Mouse (Mus musculus): Measurements from ENCODE around the gene Psmd11. TPM values are rescaled to one million over a fixed set of nuclear protein-coding genes. Genes with fewer than 3 reads are reported as not detected.

Psmd11 gene
- polyA plus RNA-seq, 1 experiment from 2014 or later: 256 TPM

GRCm38 (mm10) chr11:80476222-80477189 is 48.1 kb downstream of the Psmd11 start, which contains the start of gene Cdk5r1:
TSS of gene Cdk5r1 (plus strand) at chr11:80477023.
- Histone ChIP-seq H3K4me2 (peak within 1 kb of the TSS; percentile 100), H3K9me3 (ENCODE audit: control insufficient read depth, low read length) (no peaks in the 10 kb centered on the region), H3K4me1 (replicated peaks; ENCODE audit: control insufficient read depth, insufficient read depth, low read length) (peaks cover 15% of the 10 kb centered on the region), H3K27ac (ENCODE audit: low read depth, low read length) (peak within 1 kb of the TSS; percentile 48), H3K27me3 (replicated peaks; ENCODE audit: control insufficient read depth, insufficient read depth, low read length) (peaks cover 7% of the 10 kb centered on the region), H3K9ac (ENCODE audit: low read depth, low read length) (peak within 1 kb of the TSS; percentile 68), H3K36me3 (ENCODE audit: control insufficient read depth, insufficient read depth, low read length) (peaks cover 11% of the 10 kb centered on the region; the same call in 1 of the 2 replicates), H3K4me3 (ENCODE audit: low read depth, low read length) (peak within 1 kb of the TSS; percentile 74)
- peak; percentile 90 for DNase-seq (ENCODE audit: low spot score)
- peak; percentile 90 for ATAC-seq (replicated peaks; ENCODE audit: low FRiP score)
- 1% methylated on average over 97 of the region's 116 CpGs for WGBS

GRCm38 (mm10) chr11:80477341-80478199 is 49.2 kb downstream of the Psmd11 start:
- Histone ChIP-seq H3K36me3 (ENCODE audit: control insufficient read depth, insufficient read depth, low read length) (peaks cover 5% of the 10 kb centered on the region; the same call in 1 of the 2 replicates), H3K4me2 (peak overlapping the region; percentile 100), H3K27ac (ENCODE audit: low read depth, low read length) (no peak overlapping the region), H3K4me3 (ENCODE audit: low read depth, low read length) (peak overlapping the region; percentile 74), H3K4me1 (replicated peaks; ENCODE audit: control insufficient read depth, insufficient read depth, low read length) (peaks cover 15% of the 10 kb centered on the region), H3K27me3 (replicated peaks; ENCODE audit: control insufficient read depth, insufficient read depth, low read length) (peaks cover 7% of the 10 kb centered on the region), H3K9me3 (ENCODE audit: control insufficient read depth, low read length) (no peaks in the 10 kb centered on the region), H3K9ac (ENCODE audit: low read depth, low read length) (peak overlapping the region; percentile 68)
- ATAC-seq (replicated peaks; ENCODE audit: low FRiP score) (peak; percentile 9; the same call in 1 of the 2 replicates), DNase-seq (ENCODE audit: low spot score) (peak; percentile 53)
- WGBS: 22% methylated on average over 55 of the region's 55 CpGs

- no peak for DNase-seq (ENCODE audit: low spot score)
- Histone ChIP-seq H3K36me3 (ENCODE audit: control insufficient read depth, insufficient read depth, low read length) (no peaks in the 10 kb centered on the region), H3K27me3 (replicated peaks; ENCODE audit: control insufficient read depth, insufficient read depth, low read length) (peaks cover 7% of the 10 kb centered on the region), H3K4me2 (peak overlapping the region; percentile 17; the same call in 1 of the 2 replicates), H3K9me3 (ENCODE audit: control insufficient read depth, low read length) (no peaks in the 10 kb centered on the region), H3K27ac (ENCODE audit: low read depth, low read length) (no peak overlapping the region), H3K4me3 (ENCODE audit: low read depth, low read length) (no peak overlapping the region), H3K4me1 (replicated peaks; ENCODE audit: control insufficient read depth, insufficient read depth, low read length) (peaks cover 15% of the 10 kb centered on the region), H3K9ac (ENCODE audit: low read depth, low read length) (no peak overlapping the region)
- WGBS: 79% methylated on average over 14 of the region's 14 CpGs
- ATAC-seq (replicated peaks; ENCODE audit: low FRiP score): no peak
Observed at GRCm38 (mm10) chr11:80478694-80479412, 50.4 kb downstream of the Psmd11 start.

GRCm38 (mm10) chr11:80479425-80479824 is 51.0 kb downstream of the Psmd11 start:
- Histone ChIP-seq H3K9me3 (ENCODE audit: control insufficient read depth, low read length) (no peaks in the 10 kb centered on the region), H3K4me2 (0 out of 2 replicates have a peak overlapping the region, but pooled peaks have one; percentile 17), H3K4me3 (ENCODE audit: low read depth, low read length) (no peak overlapping the region), H3K27ac (ENCODE audit: low read depth, low read length) (no peak overlapping the region), H3K4me1 (replicated peaks; ENCODE audit: control insufficient read depth, insufficient read depth, low read length) (peaks cover 15% of the 10 kb centered on the region), H3K27me3 (replicated peaks; ENCODE audit: control insufficient read depth, insufficient read depth, low read length) (peaks cover 7% of the 10 kb centered on the region), H3K9ac (ENCODE audit: low read depth, low read length) (no peak overlapping the region), H3K36me3 (ENCODE audit: control insufficient read depth, insufficient read depth, low read length) (no peaks in the 10 kb centered on the region)
- WGBS: 75% methylated on average over 5 of the region's 5 CpGs
- DNase-seq (ENCODE audit: low spot score) (no peak), ATAC-seq (replicated peaks; ENCODE audit: low FRiP score) (no peak)

GRCm38 (mm10) chr11:80479906-80480866 is 51.8 kb downstream of the Psmd11 start:
- no peak for ATAC-seq (replicated peaks; ENCODE audit: low FRiP score)
- Histone ChIP-seq H3K9me3 (ENCODE audit: control insufficient read depth, low read length) (no peaks in the 10 kb centered on the region), H3K9ac (ENCODE audit: low read depth, low read length) (no peak overlapping the region), H3K27me3 (replicated peaks; ENCODE audit: control insufficient read depth, insufficient read depth, low read length) (peaks cover 7% of the 10 kb centered on the region), H3K4me1 (replicated peaks; ENCODE audit: control insufficient read depth, insufficient read depth, low read length) (peaks cover 15% of the 10 kb centered on the region), H3K27ac (ENCODE audit: low read depth, low read length) (no peak overlapping the region), H3K36me3 (ENCODE audit: control insufficient read depth, insufficient read depth, low read length) (no peaks in the 10 kb centered on the region), H3K4me3 (ENCODE audit: low read depth, low read length) (no peak overlapping the region), H3K4me2 (no peak overlapping the region)
- DNase-seq (ENCODE audit: low spot score): no peak
- WGBS: 85% methylated on average over 31 of the region's 31 CpGs

- H3K36me3 ChIP-seq (ENCODE audit: control insufficient read depth, insufficient read depth, low read length): no peaks in the 10 kb centered on the region
- WGBS: 82% methylated on average over 13 of the region's 13 CpGs
- no peaks in the 10 kb centered on the region for H3K9me3 ChIP-seq (ENCODE audit: control insufficient read depth, low read length)
- no peak overlapping the region for H3K4me2 ChIP-seq
- H3K27ac ChIP-seq (ENCODE audit: low read depth, low read length): no peak overlapping the region
- peaks cover 12% of the 10 kb centered on the region for H3K4me1 ChIP-seq (replicated peaks; ENCODE audit: control insufficient read depth, insufficient read depth, low read length)
- DNase-seq (ENCODE audit: low spot score) (no peak), ATAC-seq (replicated peaks; ENCODE audit: low FRiP score) (no peak)
- H3K9ac ChIP-seq (ENCODE audit: low read depth, low read length): no peak overlapping the region
- H3K4me3 ChIP-seq (ENCODE audit: low read depth, low read length): no peak overlapping the region
- peaks cover 7% of the 10 kb centered on the region for H3K27me3 ChIP-seq (replicated peaks; ENCODE audit: control insufficient read depth, insufficient read depth, low read length)
Observed at GRCm38 (mm10) chr11:80481409-80482050, 53.1 kb downstream of the Psmd11 start.

- ATAC-seq (replicated peaks; ENCODE audit: low FRiP score) (no peak), DNase-seq (ENCODE audit: low spot score) (no peak)
- Histone ChIP-seq H3K9ac (ENCODE audit: low read depth, low read length) (no peak overlapping the region), H3K36me3 (ENCODE audit: control insufficient read depth, insufficient read depth, low read length) (no peaks in the 10 kb centered on the region), H3K4me1 (replicated peaks; ENCODE audit: control insufficient read depth, insufficient read depth, low read length) (peaks cover 8% of the 10 kb centered on the region), H3K4me3 (ENCODE audit: low read depth, low read length) (no peak overlapping the region), H3K4me2 (no peak overlapping the region), H3K9me3 (ENCODE audit: control insufficient read depth, low read length) (no peaks in the 10 kb centered on the region), H3K27ac (ENCODE audit: low read depth, low read length) (no peak overlapping the region), H3K27me3 (replicated peaks; ENCODE audit: control insufficient read depth, insufficient read depth, low read length) (peaks cover 7% of the 10 kb centered on the region)
- 84% methylated on average over 10 of the region's 10 CpGs for WGBS
Observed at GRCm38 (mm10) chr11:80482347-80482746, 53.9 kb downstream of the Psmd11 start.

Measured in liver, embryonic 11.5 days (tissue).